Mouse (Mus musculus) CH12.LX (cell line): ENCODE results near the gene Nell1.

Experiments used
- CTCF ChIP-seq, 2 experiments: IDR thresholded peaks in 1 of 2; conservative IDR thresholded peaks in 1 of 2; 2 replicates each; pipeline ENCODE4 v1.5.1; 2011 to 2012; ENCODE audit warnings: low read depth in 2 of 2, low read length in 2 of 2, improper control_type of control experiment in 1 of 2, inconsistent platforms in 1 of 2, mild to moderate bottlenecking in 1 of 2, moderate library complexity in 1 of 2
- SMC3 ChIP-seq: IDR thresholded peaks from 2 replicates; pipeline ENCODE4 v1.6.1; 2011; ENCODE audit warnings: low read depth, low read length, improper control_type of control experiment

GRCm38 (mm10) chr7:50338226-50338625 is 363.6 kb downstream of the Nell1 start:
- TF ChIP-seq SMC3 = no peak
- TF ChIP-seq CTCF (conservative IDR thresholded peaks at IDR 0.05 in 1 of 2, IDR thresholded peaks at IDR 0.05 in 1 of 2; ENCODE audit: low read depth in 2 of 2, low read length in 2 of 2) = no peak
